In genomic region chr8:31033281-31033680, GRCm38 (mm10) we compare ENCODE assay signal across 8 mouse cellular contexts.
DNase-seq lines count a peak whose midpoint lies in the region; ATAC-seq lines count a peak whose summit lies in the region.

No protein-coding gene starts in this region.

- WGBS in hindbrain, embryonic 14.5 days, result 2% methylated on average over 13 of the region's 13 CpGs

- H3K9me3 ChIP-seq in hindbrain, embryonic 14.5 days (ENCODE audit: control insufficient read depth, low read length), result no peaks in the 10 kb centered on the region

- DNase-seq in NIH3T3 (ENCODE audit: low read depth), result peak; percentile 90
- peak; percentile 96 to 97 for DNase-seq in cerebellum, postnatal 14 days
- peak; percentile 91 to 94 for DNase-seq in frontal cortex, postnatal 36 days (ENCODE audit: low spot score in 2 of 2)
- peak; percentile 98 for DNase-seq in hindbrain, embryonic 14.5 days (ENCODE audit: low spot score)
- peak; percentile 91 to 99 for DNase-seq in layer of hippocampus, postnatal 25 days (ENCODE audit: extremely low spot score in 1 of 2, low spot score in 1 of 2)
- DNase-seq in lung, postnatal 14 days, result peak; percentile 84
- peak; percentile 84 for DNase-seq in ovary, postnatal 36 days (ENCODE audit: low spot score)
- peak; percentile 69 for DNase-seq in thymus, postnatal 14 days

- no peaks in the 10 kb centered on the region for H3K27me3 ChIP-seq in hindbrain, embryonic 14.5 days (ENCODE audit: control insufficient read depth, insufficient read depth, low read length)

- H3K27ac ChIP-seq in hindbrain, embryonic 14.5 days, result peak overlapping the region; percentile 81

- no peaks in the 10 kb centered on the region for H3K36me3 ChIP-seq in hindbrain, embryonic 14.5 days (replicated peaks; ENCODE audit: control insufficient read depth, insufficient read depth)

- H3K9ac ChIP-seq in hindbrain, embryonic 14.5 days, result peak overlapping the region; percentile 54

- ATAC-seq in hindbrain, embryonic 14.5 days (ENCODE audit: low FRiP score), result peak; percentile 64

- H3K4me1 ChIP-seq in hindbrain, embryonic 14.5 days (replicated peaks; ENCODE audit: control insufficient read depth, insufficient read depth, low read length), result peaks cover 12% of the 10 kb centered on the region

- peak overlapping the region; percentile 51 for H3K4me2 ChIP-seq in hindbrain, embryonic 14.5 days (replicated peaks)

- peak overlapping the region; percentile 32 for H3K4me3 ChIP-seq in hindbrain, embryonic 14.5 days (replicated peaks; ENCODE audit: low read length)

Comparison
In these comparisons a context has a peak if more than half of its experiments do, and no peak if none do; other contexts are left out.
1. Peak in every context shown above with its lines: DNase-seq, ATAC-seq, H3K4me3 ChIP-seq and H3K27ac ChIP-seq.